Mouse (Mus musculus): Measurements from ENCODE around the gene Memo1. TPM values are rescaled to one million over a fixed set of nuclear protein-coding genes. Genes with fewer than 3 reads are reported as not detected.

Memo1 gene
- total RNA-seq, 2 experiments from 2014 or later, result 62.6 to 68.7 TPM

DNA sequence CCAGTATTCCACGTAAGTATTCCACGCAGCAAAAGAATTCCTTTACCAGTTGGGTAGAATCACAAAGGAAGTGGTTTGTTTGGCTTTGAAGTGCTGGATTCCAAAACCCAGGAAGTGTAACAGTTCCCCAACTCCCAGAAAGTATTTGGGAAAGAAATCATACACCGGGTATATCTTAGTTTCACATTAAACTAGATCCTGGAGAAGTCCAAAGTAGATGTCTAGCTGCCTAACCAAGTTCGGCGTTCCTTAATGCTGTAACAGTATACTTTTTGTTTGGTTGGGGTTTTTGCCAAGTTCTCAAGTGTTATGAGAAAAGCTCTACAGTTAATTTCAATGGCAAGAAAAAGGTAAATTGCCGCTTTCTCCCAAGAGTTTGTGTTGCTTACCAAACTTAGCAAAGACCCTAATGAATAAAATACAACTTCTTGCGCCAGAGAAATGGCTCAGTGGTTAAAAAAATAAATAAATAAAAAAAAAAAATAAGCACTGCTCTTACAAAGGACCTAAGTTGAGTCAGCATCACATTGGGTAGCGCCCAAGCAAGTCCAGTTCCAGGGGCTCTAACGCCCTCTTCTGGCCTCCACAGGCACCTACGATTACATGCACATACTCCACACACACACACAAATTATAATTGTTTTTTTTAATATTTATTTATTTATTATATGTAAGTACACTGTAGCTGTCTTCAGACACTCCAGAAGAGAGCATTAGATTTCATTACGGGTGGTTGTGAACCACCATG is 929 bp upstream of the Memo1 start:
- intact Hi-C loops (cut with DNase I), result loop anchor here (2.0 to 5.0 kb wide), 2 partner anchors 19 to 1934 kb away; no protein-coding TSS in a partner anchor
- peak in 1 of 2 experiments; percentile 38 for DNase-seq

DNA sequence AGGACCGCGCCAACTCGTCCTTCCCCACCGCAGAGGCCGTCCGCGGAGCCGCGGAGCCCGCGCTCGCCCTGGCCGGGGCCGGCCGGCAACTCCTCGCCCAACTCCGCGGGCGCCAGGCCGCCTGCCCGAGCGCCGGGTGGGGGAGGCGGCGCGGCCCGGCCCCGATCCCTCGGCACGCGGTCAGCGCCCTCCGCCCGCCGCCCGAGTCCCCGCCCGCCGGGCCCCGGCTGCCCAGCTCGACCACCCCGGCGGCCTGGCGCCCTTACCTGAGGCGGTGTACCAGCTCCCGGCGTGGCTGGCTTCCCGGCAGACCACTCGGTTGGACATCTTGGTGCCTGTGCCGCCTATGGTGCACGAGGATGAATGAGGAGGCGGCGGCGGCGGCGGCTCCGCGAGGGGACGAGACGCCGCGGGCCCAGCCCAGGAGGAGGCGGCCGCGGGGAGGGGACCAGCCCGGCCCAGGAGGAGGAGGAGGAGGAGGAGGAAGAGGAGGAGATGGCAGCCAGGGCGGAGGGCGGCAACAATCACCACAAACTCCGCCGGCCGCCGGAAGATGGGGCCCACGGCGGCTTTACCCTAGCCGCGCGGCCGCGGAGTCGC is 795 bp downstream of the Memo1 start:
- DNase-seq, result peak; percentile 84 to 90
- intact Hi-C loops (cut with DNase I), result loop anchor here (5.0 kb wide), 3 partner anchors 102 to 1932 kb away; no protein-coding TSS in a partner anchor

- DNase-seq, result peak in 1 of 2 experiments; percentile 33
- intact Hi-C loops (cut with DNase I), result loop anchor here (5.0 kb wide), 2 partner anchors 102 to 272 kb away; no protein-coding TSS in a partner anchor
Observed at GRCm38 (mm10) chr17:74293687-74294425, 1.5 kb downstream of the Memo1 start.

DNA sequence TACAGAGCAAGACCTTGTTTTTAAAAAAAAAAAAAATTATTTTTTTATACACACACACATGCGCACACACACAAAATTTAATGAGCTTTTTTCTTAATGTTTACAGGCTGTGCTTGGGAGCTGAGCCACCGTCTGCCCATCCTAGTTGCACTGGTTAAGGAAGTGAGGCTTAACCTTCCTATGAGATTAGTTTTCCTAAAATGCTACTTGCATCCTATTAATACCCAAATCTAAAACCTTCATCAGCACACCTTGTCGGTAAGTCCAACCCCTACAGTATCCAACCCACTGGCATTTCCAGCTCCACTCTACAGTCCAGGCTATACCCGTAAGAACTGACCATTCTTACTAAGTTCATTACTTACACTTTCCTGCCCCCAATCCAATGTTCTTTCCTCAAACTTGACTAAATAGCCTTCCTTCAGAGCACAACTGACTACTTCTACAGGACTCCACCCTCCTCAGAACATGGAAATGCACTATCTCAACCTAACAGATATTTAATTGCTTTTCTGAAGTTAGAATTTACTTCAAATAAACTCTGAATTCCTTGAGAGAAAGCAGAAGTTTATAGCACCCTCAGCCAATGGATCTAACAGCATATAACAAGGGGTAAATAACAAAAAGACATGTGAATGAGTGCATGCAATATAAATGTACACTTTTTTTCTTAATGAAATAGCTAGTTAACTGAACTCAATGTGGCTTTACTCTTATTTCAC is 3.5 kb downstream of the Memo1 start:
- intact Hi-C loops (cut with DNase I), result loop anchor here (5.0 kb wide), 2 partner anchors 100 to 270 kb away; no protein-coding TSS in a partner anchor
- DNase-seq, result no peak

GRCm38 (mm10) chr17:74290869-74291268 is 4.5 kb downstream of the Memo1 start:
- DNase-seq, result no peak

GRCm38 (mm10) chr17:74290198-74290597 is 5.1 kb downstream of the Memo1 start:
- intact Hi-C loops (cut with DNase I), result loop anchor here (5.0 kb wide), 2 partner anchors 98 to 268 kb away; no protein-coding TSS in a partner anchor
- DNase-seq, result no peak

More at GRCm38 (mm10) chr17:74290869-74291268, 4.5 kb downstream of the Memo1 start:
- intact Hi-C loops (cut with DNase I), result loop anchor here (5.0 kb wide), 2 partner anchors 99 to 269 kb away; no protein-coding TSS in a partner anchor

GRCm38 (mm10) chr17:74288626-74289025 is 6.7 kb downstream of the Memo1 start:
- intact Hi-C loops (cut with DNase I), result no loop called here
- no peak for DNase-seq

DNA sequence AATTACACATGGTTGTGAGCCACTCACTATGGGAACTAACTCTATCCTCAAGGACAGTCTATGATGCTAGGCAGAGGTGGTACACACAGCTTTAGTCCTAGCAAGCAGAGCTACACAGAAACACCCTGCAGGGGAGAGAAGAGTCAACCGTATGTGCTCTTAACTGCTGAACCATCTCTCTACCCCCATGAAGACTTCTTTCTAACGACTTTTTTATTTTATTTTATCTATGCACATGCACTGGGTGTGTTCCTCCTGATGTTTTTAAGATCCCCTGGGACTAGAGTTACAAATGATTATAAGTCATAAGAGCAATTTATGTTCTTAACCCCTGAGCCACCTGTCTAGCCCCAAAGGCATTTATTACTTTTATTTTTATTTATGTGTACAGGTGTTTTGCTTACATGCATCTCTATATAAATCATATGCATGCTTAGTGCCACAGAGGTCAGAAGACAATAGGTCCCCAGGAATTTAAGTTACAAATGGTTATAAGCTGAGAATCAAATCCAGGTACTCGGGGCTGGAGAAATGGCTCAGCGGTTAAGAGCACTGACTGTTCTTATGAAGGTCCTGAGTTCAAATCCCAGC is 9.1 kb downstream of the Memo1 start:
- DNase-seq, result no peak
- intact Hi-C loops (cut with DNase I), result no loop called here

DNA sequence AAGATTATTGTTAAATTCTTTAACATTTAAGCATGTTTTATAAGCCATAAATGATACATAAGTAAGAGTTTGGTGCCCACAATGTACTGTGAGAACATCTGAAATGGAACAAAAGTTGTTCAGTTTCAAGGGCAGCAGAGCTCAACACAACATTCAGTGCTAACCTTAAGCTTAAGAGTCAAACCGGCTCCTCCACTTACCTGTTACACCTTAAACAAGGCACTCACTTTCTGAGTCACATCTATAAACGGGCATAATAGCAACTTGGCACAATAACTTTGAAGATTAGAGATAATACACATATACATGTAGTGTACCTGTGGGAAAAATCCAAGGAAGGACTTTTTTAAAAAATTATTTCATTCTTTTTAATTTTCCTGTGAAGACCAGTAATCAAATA is 9.6 kb downstream of the Memo1 start:
- intact Hi-C loops (cut with DNase I), result no loop called here

GRCm38 (mm10) chr17:74284397-74285115 is 10.8 kb downstream of the Memo1 start:
- DNase-seq, result peak in 1 of 2 experiments; percentile 25
- intact Hi-C loops (cut with DNase I), result no loop called here

More for the DNA sequence above, 9.6 kb downstream of the Memo1 start:
- no peak for DNase-seq

DNA sequence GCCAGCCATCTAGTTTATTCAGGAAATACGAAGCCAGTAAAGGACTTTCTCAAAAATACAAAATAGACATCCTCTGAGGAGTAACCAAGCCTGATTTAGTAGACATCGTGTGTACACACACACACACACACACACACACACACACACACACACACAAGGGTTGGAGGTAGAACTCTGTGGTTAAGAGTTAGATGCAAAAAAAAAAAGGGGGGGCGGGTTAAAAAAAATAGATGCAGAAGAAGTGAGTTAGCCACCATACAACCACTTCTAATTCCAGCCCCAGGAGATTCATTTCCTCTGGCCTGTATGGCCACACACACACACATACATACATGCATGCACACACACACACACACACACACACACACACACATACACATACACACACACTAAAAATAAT is 13.3 kb downstream of the Memo1 start:
- intact Hi-C loops (cut with DNase I), result no loop called here
- DNase-seq, result no peak

DNA sequence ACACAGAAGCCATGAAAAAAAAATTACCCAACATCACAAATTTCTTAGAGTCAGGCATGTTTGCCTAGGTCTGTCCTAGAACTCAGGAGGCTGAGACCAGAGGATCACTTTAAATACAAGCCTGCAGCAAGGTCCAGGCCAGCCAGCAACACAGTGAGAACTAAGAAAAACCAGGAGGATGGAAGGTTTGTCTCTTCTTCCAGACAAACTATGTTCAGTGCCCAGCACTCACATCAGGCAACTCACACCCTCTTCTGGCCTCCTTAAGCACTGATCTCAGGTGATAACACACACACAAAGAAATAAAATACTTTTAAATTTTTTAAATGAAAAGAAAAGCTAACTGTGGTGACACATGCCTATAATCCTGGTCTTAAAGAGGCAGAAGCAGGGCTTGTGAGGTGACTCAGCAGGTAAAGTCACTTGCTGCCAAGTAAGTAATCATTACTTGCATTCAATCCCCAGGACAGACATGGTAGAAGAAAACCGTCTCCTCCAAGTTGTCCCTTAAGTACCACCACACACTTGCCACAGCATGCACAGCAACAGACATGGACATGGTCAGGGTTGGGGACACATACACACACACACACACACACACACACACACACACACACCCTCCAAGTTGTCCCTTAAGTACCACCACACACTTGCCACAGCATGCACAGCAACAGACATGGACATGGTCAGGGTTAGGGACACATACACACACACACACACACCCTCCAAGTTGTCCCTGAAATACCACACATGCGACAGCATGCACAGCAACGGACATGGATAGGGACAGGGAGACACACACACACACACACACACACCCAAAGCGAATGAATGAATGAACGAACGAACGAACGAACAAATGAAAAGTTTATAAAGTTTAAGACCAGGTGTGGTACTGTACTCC is 16.1 kb downstream of the Memo1 start:
- no peak for DNase-seq
- intact Hi-C loops (cut with DNase I), result no loop called here

DNA sequence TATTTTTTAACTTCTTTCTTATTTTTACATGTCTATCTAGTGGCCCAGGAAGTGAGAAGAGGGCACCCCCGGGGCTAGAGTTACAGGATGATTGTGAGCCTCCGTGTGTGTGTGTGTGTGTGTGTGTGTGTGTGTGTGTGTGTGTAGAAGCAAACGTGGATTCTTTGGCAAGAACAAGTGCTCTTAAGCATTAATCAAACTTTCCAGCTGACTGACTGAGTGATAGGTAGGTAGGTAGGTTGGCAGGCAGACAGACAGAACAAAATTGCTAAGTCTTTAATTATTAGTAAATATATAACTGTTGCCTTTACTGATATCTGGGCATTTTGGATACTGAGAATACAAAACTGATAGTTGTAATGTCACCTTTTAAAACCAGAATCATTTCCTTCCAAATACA is 20.9 kb downstream of the Memo1 start:
- DNase-seq, result no peak
- intact Hi-C loops (cut with DNase I), result no loop called here

DNA sequence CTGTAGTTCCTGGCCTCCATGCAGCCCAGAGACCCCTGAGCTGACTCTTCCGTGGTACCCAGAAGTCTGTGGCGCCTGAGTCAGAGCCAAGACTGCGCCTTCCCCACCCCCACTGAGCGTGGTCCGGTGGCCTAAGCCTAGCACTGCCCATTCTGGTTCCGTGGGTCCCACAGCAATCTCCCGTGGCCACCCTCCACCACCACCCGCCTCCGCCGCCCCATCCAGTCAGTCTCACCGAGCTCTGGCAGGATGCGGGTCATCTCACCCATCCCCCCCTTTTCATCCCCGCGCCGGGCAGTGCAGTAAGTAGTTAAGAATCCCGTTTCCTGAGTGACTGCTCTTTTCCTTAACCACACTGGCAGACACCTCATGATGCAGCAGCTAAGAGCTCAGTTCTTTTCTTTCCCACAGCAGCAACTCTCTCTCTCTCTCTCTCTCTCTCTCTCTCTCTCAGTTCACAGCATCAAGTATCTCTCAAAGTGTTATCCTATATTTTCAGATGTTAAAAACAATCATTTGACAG is 22.6 kb downstream of the Memo1 start:
- intact Hi-C loops (cut with DNase I), result no loop called here
- no peak for DNase-seq

GRCm38 (mm10) chr17:74271541-74272268 is 23.6 kb downstream of the Memo1 start:
- intact Hi-C loops (cut with DNase I), result no loop called here
- no peak for DNase-seq

- intact Hi-C loops (cut with DNase I), result no loop called here
- no peak for DNase-seq
Observed at GRCm38 (mm10) chr17:74270205-74270604, 25.1 kb downstream of the Memo1 start.
